Mouse (Mus musculus) heart, adult 2 months (tissue): ENCODE data around the gene Mepce. TPM values are rescaled to one million over a fixed set of nuclear protein-coding genes. Genes with fewer than 3 reads are reported as not detected.

Experiments used
- DNase-seq, 2 experiments: peaks; one replicate each; pipeline ENCODE4 v3.0.0; 2021
- H3K27ac ChIP-seq: fragments of 200-600 bp; 2 replicates; pipeline ENCODE4 v1.8.1; 2022
- H3K27me3 ChIP-seq: fragments of 200-500 bp; 2 replicates; pipeline ENCODE4 v1.6.1; 2012; ENCODE audit warnings: mild to moderate bottlenecking, low read length, inconsistent platforms, mixed read lengths; ENCODE audit not compliant: control insufficient read depth, insufficient read depth
- H3K36me3 ChIP-seq: fragments of 200-500 bp; 2 replicates; pipeline ENCODE4 v1.6.1; 2012; ENCODE audit warnings: low read length, inconsistent platforms; ENCODE audit not compliant: control insufficient read depth, insufficient read depth
- H3K4me1 ChIP-seq: fragments of 200-500 bp; 2 replicates; pipeline ENCODE4 v1.6.1; 2011; ENCODE audit warnings: low read length; ENCODE audit not compliant: control insufficient read depth, insufficient read depth
- H3K4me3 ChIP-seq: fragments of 200-600 bp; 2 replicates; pipeline ENCODE4 v1.8.1; 2022
- H3K79me2 ChIP-seq: fragments of 200-500 bp; replicated peaks from 2 replicates; pipeline ENCODE4 v1.6.1; 2012; ENCODE audit warnings: mild to moderate bottlenecking, inconsistent platforms, low read length, moderate library complexity, mixed read lengths; ENCODE audit not compliant: control insufficient read depth, insufficient read depth
- H3K9ac ChIP-seq: fragments of 200-500 bp; 2 replicates; pipeline ENCODE4 v1.6.1; 2012; ENCODE audit warnings: low read depth, mild to moderate bottlenecking, control low read depth, inconsistent platforms, low read length, mixed read lengths
- CTCF ChIP-seq: fragments of 200-600 bp; IDR thresholded peaks from 2 replicates; pipeline ENCODE4 v1.8.1; 2022; ENCODE audit warnings: antibody characterized with exemption, mild to moderate bottlenecking, moderate library complexity
- EP300 ChIP-seq: fragments of 200-500 bp; IDR thresholded peaks from 2 replicates; pipeline ENCODE4 v1.6.1; 2011; ENCODE audit warnings: low read depth, low read length, control low read depth; ENCODE audit not compliant: insufficient read depth
- POLR2A ChIP-seq: fragments of 200-500 bp; IDR thresholded peaks from 2 replicates; pipeline ENCODE4 v1.6.1; 2011; ENCODE audit warnings: mild to moderate bottlenecking, low read depth, low read length, control low read depth; ENCODE audit not compliant: insufficient read depth
- WGBS: fragments of 180-500 bp; shearing (Covaris S2); methylation state at CpG from one replicate; pipeline ENCODE4 v1.1.7; 2018; 5-methylcytosine and 5-hydroxymethylcytosine counted together
- intact Hi-C: fragments of 180-260 bp; cut with DNase I; formaldehyde crosslinking; loops from one replicate; pipeline ENCODE4 v1.15.1; 2025
- polyA plus RNA-seq: library from polyadenylated mRNA; depleted of rRNA; stranded (reverse); fragments of >200 nt; gene quantifications from 2 replicates; pipeline ENCODE4 v1.2.3, GENCODE M21; 2012; rRNA removed
- total RNA-seq, 2 experiments: library from RNA; stranded (reverse); gene quantifications; 2 replicates each; pipeline ENCODE4 v1.2.3; 2021

Mepce gene
- total and polyA plus RNA-seq, 3 experiments, result 21.3 to 26.0 (median 24.1) TPM

GRCm38 (mm10) chr5:137738516-137738915, 48.9 kb downstream of the Mepce start:
- 56% methylated on average over 5 of the region's 5 CpGs for WGBS

DNA sequence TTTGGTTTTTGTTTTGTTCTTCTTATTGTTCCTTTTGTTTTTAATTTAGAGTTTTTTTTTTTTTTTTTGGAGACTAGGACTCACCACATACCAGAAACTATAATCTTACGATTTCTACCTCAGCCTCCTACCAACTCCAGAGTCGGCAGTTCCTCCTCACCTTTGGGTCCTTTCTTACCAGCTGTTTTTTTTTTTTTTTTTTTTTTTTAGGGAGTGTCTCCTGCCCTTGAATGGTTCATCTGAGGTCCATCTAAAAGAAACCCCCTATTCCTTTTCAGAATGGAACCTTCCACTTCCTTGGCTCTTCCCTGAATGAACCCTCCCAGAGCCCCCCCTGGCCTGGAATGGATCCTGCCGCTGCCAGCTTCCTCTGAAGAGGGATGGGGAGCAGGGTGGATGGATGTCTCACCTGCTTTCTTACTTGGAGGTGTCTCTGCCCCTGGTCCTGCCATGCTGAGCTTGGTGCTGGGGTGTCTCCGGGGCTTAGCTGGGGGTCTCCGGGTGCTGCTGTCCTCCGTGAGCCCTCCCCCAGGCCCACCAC, 50.0 kb downstream of the Mepce start:
- no peak for TF ChIP-seq CTCF
- no peak for TF ChIP-seq EP300
- TF ChIP-seq POLR2A, result no peak

More at GRCm38 (mm10) chr5:137738516-137738915, 48.9 kb downstream of the Mepce start:
- intact Hi-C loops, result no loop called here
- no peak for DNase-seq
- Histone ChIP-seq H3K36me3 (no peaks in the 10 kb centered on the region), H3K9ac (no peak overlapping the region), H3K4me1 (no peaks in the 10 kb centered on the region), H3K79me2 (no peaks in the 10 kb centered on the region), H3K4me3 (no peak overlapping the region), H3K27me3 (no peaks in the 10 kb centered on the region), H3K27ac (no peak overlapping the region)
- TF ChIP-seq CTCF, result peak; percentile 36
- TF ChIP-seq EP300, result no peak
- TF ChIP-seq POLR2A, result no peak

GRCm38 (mm10) chr5:137734289-137735061, 53.0 kb downstream of the Mepce start:
- no peak overlapping the region for H3K27ac ChIP-seq
- no peak overlapping the region for H3K9ac ChIP-seq
- WGBS, result 72% methylated on average over 6 of the region's 6 CpGs
- no peaks in the 10 kb centered on the region for H3K27me3 ChIP-seq
- TF ChIP-seq POLR2A (no peak), EP300 (no peak), CTCF (no peak)
- H3K36me3 ChIP-seq, result no peaks in the 10 kb centered on the region
- H3K4me1 ChIP-seq, result no peaks in the 10 kb centered on the region
- DNase-seq, result no peak
- intact Hi-C loops, result no loop called here
- H3K79me2 ChIP-seq, result no peaks in the 10 kb centered on the region
- no peak overlapping the region for H3K4me3 ChIP-seq

More for the DNA sequence above, 50.0 kb downstream of the Mepce start:
- H3K9ac ChIP-seq, result no peak overlapping the region
- 81% methylated on average over 6 of the region's 6 CpGs for WGBS
- no peaks in the 10 kb centered on the region for H3K4me1 ChIP-seq
- no peak overlapping the region for H3K4me3 ChIP-seq
- H3K27ac ChIP-seq, result no peak overlapping the region
- no peaks in the 10 kb centered on the region for H3K27me3 ChIP-seq
- no peaks in the 10 kb centered on the region for H3K36me3 ChIP-seq
- no peak for DNase-seq
- intact Hi-C loops, result no loop called here
- no peaks in the 10 kb centered on the region for H3K79me2 ChIP-seq

- Histone ChIP-seq H3K4me1 (no peaks in the 10 kb centered on the region), H3K79me2 (no peaks in the 10 kb centered on the region), H3K27ac (no peak overlapping the region), H3K27me3 (no peaks in the 10 kb centered on the region), H3K9ac (no peak overlapping the region), H3K4me3 (no peak overlapping the region), H3K36me3 (no peaks in the 10 kb centered on the region)
- no peak for DNase-seq
- WGBS, result 90% methylated on average over 12 of the region's 12 CpGs
- intact Hi-C loops, result no loop called here
- TF ChIP-seq EP300, result no peak
- no peak for TF ChIP-seq CTCF
- no peak for TF ChIP-seq POLR2A
Observed at GRCm38 (mm10) chr5:137733638-137734288, 53.7 kb downstream of the Mepce start.

Other genes with a start within 250 kb of the Mepce start
- not detected for gene Actl6b, start 234.1 kb downstream of the Mepce start, total RNA-seq
- gene Actl6b, start 234.1 kb downstream of the Mepce start, polyA plus RNA-seq, result 0.32 TPM in 1 of 2 replicates, not detected in the other
- gene Tfr2, start 217.8 kb downstream of the Mepce start, total RNA-seq, result under 1 TPM in 1 of 2 experiments, not detected in 1; 0.09 TPM
- gene Tfr2, start 217.8 kb downstream of the Mepce start, polyA plus RNA-seq, result 0.29 and 0.35 TPM in 2 replicates
- gene Mospd3, start 186.6 kb downstream of the Mepce start, total RNA-seq, result 10 to 100 TPM; 10.7 to 16.3 TPM
- 20.7 and 32.3 TPM in 2 replicates for gene Mospd3, start 186.6 kb downstream of the Mepce start, polyA plus RNA-seq
- 10 to 100 TPM; 35.9 to 50.8 TPM for gene Pcolce, start 173.9 kb downstream of the Mepce start, total RNA-seq
- 87.0 and 109 TPM in 2 replicates for gene Pcolce, start 173.9 kb downstream of the Mepce start, polyA plus RNA-seq
- gene Fbxo24, start 158.7 kb downstream of the Mepce start, total RNA-seq, result under 1 TPM; 0.13 to 0.34 TPM
- 0.29 and 0.35 TPM in 2 replicates for gene Fbxo24, start 158.7 kb downstream of the Mepce start, polyA plus RNA-seq
- gene Lrch4, start 158.5 kb downstream of the Mepce start, total RNA-seq, result 10 to 100 TPM; 17.1 to 20.0 TPM
- gene Lrch4, start 158.5 kb downstream of the Mepce start, polyA plus RNA-seq, result 24.8 and 29.1 TPM in 2 replicates
- gene Gm20605, start 158.5 kb downstream of the Mepce start, total RNA-seq, result 1 to 10 TPM; 2.8 to 4.3 TPM
- 7.3 and 9.5 TPM in 2 replicates for gene Gm20605, start 158.5 kb downstream of the Mepce start, polyA plus RNA-seq
- 1 to 10 TPM; 1.5 to 2.0 TPM for gene Sap25, start 146.3 kb downstream of the Mepce start, total RNA-seq
- 25.2 and 34.9 TPM in 2 replicates for gene Sap25, start 146.3 kb downstream of the Mepce start, polyA plus RNA-seq
- under 1 TPM; 0.34 to 0.73 TPM for gene Irs3, start 141.9 kb downstream of the Mepce start, total RNA-seq
- gene Irs3, start 141.9 kb downstream of the Mepce start, polyA plus RNA-seq, result 0.91 and 2.2 TPM in 2 replicates
- gene Agfg2, start 102.9 kb downstream of the Mepce start, total RNA-seq, result 10 to 100 TPM; 15.6 to 19.1 TPM
- 11.9 and 12.5 TPM in 2 replicates for gene Agfg2, start 102.9 kb downstream of the Mepce start, polyA plus RNA-seq
- gene Nyap1, start 46.0 kb downstream of the Mepce start, total RNA-seq, result 1 to 10 TPM in 1 of 2 experiments, under 1 TPM in 1; 0.94 to 1.2 TPM
- 1.6 and 1.7 TPM in 2 replicates for gene Nyap1, start 46.0 kb downstream of the Mepce start, polyA plus RNA-seq
- gene Tsc22d4, start 41.9 kb downstream of the Mepce start, total RNA-seq, result 100 to 1,000 TPM; 254 to 258 TPM
- gene Tsc22d4, start 41.9 kb downstream of the Mepce start, polyA plus RNA-seq, result 223 and 251 TPM in 2 replicates
- 10 to 100 TPM in 1 of 2 experiments, 1 to 10 TPM in 1; 7.4 to 10.8 TPM for gene Ppp1r35, start 8.8 kb downstream of the Mepce start, total RNA-seq
- gene Ppp1r35, start 8.8 kb downstream of the Mepce start, polyA plus RNA-seq, result 6.8 and 12.0 TPM in 2 replicates
- under 1 TPM; 0.44 to 0.52 TPM for gene Zcwpw1, start 143 bp upstream of the Mepce start, total RNA-seq
- 0.39 and 0.50 TPM in 2 replicates for gene Zcwpw1, start 143 bp upstream of the Mepce start, polyA plus RNA-seq
- 1 to 10 TPM in 1 of 2 experiments, under 1 TPM in 1; 0.97 to 3.1 TPM for gene Pilra, start 48.6 kb upstream of the Mepce start, total RNA-seq
- gene Pilra, start 48.6 kb upstream of the Mepce start, polyA plus RNA-seq, result 2.6 and 5.3 TPM in 2 replicates
- 1 to 10 TPM; 1.1 to 2.0 TPM for gene Pilrb1, start 70.5 kb upstream of the Mepce start, total RNA-seq
- 2.3 and 4.2 TPM in 2 replicates for gene Pilrb1, start 70.5 kb upstream of the Mepce start, polyA plus RNA-seq
- 1 to 10 TPM; 1.1 to 1.3 TPM for gene Pilrb2, start 84.2 kb upstream of the Mepce start, total RNA-seq
- gene Pilrb2, start 84.2 kb upstream of the Mepce start, polyA plus RNA-seq, result 1.4 and 3.2 TPM in 2 replicates
- under 1 TPM; 0.13 to 0.18 TPM for gene Cyp3a13, start 134.0 kb upstream of the Mepce start, total RNA-seq
- 0.06 TPM in 1 of 2 replicates, not detected in the other for gene Cyp3a13, start 134.0 kb upstream of the Mepce start, polyA plus RNA-seq
- under 1 TPM; 0.18 to 0.29 TPM for gene Gjc3, start 175.4 kb upstream of the Mepce start, total RNA-seq
- 0.43 and 0.67 TPM in 2 replicates for gene Gjc3, start 175.4 kb upstream of the Mepce start, polyA plus RNA-seq
- not detected for gene Azgp1, start 193.9 kb upstream of the Mepce start, total RNA-seq
- 1.1 TPM in 1 of 2 replicates, not detected in the other for gene Azgp1, start 193.9 kb upstream of the Mepce start, polyA plus RNA-seq
- gene Smok3a, start 233.6 kb upstream of the Mepce start, total RNA-seq, result not detected
- gene Smok3a, start 233.6 kb upstream of the Mepce start, polyA plus RNA-seq, result not detected in 2 replicates
- gene Smok3b, start 233.8 kb upstream of the Mepce start, total RNA-seq, result not detected
- gene Smok3b, start 233.8 kb upstream of the Mepce start, polyA plus RNA-seq, result not detected in 2 replicates